Mouse (Mus musculus) erythroblast, embryonic 14.5 days (primary cell): ENCODE results near the gene Tmem40. TPM values are rescaled to one million over a fixed set of nuclear protein-coding genes. Genes with fewer than 3 reads are reported as not detected.

ENCODE experiments used
- H3K27me3 ChIP-seq: 2 replicates; pipeline ENCODE4 v1.6.1; 2012; ENCODE audit warnings: inconsistent platforms; ENCODE audit not compliant: control insufficient read depth
- H3K36me3 ChIP-seq: 2 replicates; pipeline ENCODE4 v1.6.1; 2012; ENCODE audit warnings: mild to moderate bottlenecking, inconsistent platforms; ENCODE audit not compliant: control insufficient read depth
- H3K4me1 ChIP-seq: 2 replicates; pipeline ENCODE4 v1.6.1; 2012; ENCODE audit warnings: inconsistent platforms; ENCODE audit not compliant: control insufficient read depth
- H3K4me3 ChIP-seq: replicated peaks from 2 replicates; pipeline ENCODE3; 2012; ENCODE audit warnings: moderate library complexity, mild to moderate bottlenecking, inconsistent platforms
- H3K9me3 ChIP-seq: 2 replicates; pipeline ENCODE4 v1.6.1; 2012; ENCODE audit warnings: low read length, inconsistent platforms, mixed read lengths; ENCODE audit not compliant: control insufficient read depth
- GATA1 ChIP-seq: IDR thresholded peaks from 2 replicates; pipeline ENCODE4 v1.6.1; 2012; ENCODE audit warnings: low read length, inconsistent platforms, mixed read lengths
- TAL1 ChIP-seq: IDR thresholded peaks from 3 replicates; pipeline ENCODE4 v1.6.1; 2012; ENCODE audit warnings: low read length, inconsistent platforms, mixed read lengths
- polyA plus RNA-seq: library from polyadenylated mRNA; stranded (reverse); fragments of >175 nt; gene quantifications from 2 replicates; pipeline ENCODE4 v1.2.3, GENCODE M21; 2012

Tmem40 gene
- polyA plus RNA-seq, 1 experiment = 5.2 TPM

DNA sequence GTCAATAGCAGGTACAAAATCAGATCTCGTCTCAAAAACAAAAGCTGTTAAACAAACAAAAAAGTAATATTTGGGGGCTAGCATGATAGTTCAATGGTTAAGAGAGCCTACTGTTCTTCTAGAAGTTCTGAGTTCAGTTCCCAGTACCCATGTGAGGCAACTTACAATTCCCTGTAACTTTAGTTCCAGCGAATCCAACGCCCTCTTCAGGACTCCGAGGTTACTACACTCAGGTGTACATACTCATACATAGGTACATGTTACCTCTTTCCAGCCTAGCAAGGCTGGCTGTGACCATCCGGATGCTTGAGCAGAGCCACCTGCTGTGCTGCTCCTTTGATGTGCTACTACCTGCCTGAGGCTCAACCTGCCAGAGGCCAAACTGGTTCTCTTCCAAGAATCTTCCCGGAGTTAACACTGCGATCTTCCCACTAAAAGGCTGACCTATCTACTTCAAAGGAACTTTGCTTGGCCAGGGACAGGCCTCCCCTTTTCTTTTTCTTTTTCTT is 65.4 kb downstream of the Tmem40 start:
- Histone ChIP-seq H3K4me3 (no peak overlapping the region), H3K9me3 (no peaks in the 10 kb centered on the region)
- TF ChIP-seq TAL1 (no peak), GATA1 (no peak)

GRCm38 (mm10) chr6:115695124-115695523 is 67.1 kb downstream of the Tmem40 start:
- H3K27me3 ChIP-seq = no peaks in the 10 kb centered on the region
- no peak overlapping the region for H3K4me3 ChIP-seq
- no peaks in the 10 kb centered on the region for H3K36me3 ChIP-seq
- H3K9me3 ChIP-seq = no peaks in the 10 kb centered on the region
- H3K4me1 ChIP-seq = peaks cover 3% of the 10 kb centered on the region
- TF ChIP-seq TAL1 (no peak), GATA1 (no peak)

More for the DNA sequence above, 65.4 kb downstream of the Tmem40 start:
- H3K36me3 ChIP-seq = no peaks in the 10 kb centered on the region
- H3K4me1 ChIP-seq = peaks cover 3% of the 10 kb centered on the region
- no peaks in the 10 kb centered on the region for H3K27me3 ChIP-seq

DNA sequence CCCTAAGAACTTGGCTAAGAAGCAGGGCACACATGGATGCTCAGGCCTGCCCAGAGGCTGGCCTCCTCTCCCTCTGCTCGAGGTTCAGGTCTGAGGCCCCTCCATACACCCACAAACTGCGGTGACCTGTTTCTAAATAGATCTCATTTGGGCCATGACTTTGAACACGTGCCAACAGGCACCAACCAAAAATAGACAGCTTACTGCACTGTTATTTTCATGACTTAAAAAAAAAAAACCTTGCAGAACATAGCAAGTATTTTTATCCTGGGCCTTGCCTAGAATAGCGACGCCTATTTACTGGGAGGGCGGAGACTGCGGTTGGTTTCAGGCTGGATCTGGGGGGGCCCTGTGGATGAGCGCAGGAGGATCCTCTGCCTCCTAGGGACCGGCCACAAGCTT is 67.8 kb downstream of the Tmem40 start:
- Histone ChIP-seq H3K4me3 (no peak overlapping the region), H3K9me3 (no peaks in the 10 kb centered on the region)
- TF ChIP-seq GATA1 (no peak), TAL1 (no peak)

GRCm38 (mm10) chr6:115692963-115693730 is 69.1 kb downstream of the Tmem40 start:
- Histone ChIP-seq H3K4me1 (peaks cover 5% of the 10 kb centered on the region), H3K4me3 (no peak overlapping the region), H3K36me3 (no peaks in the 10 kb centered on the region), H3K9me3 (no peaks in the 10 kb centered on the region), H3K27me3 (no peaks in the 10 kb centered on the region)
- TF ChIP-seq TAL1 (no peak), GATA1 (no peak)

More for the DNA sequence above, 67.8 kb downstream of the Tmem40 start:
- H3K36me3 ChIP-seq = no peaks in the 10 kb centered on the region
- no peaks in the 10 kb centered on the region for H3K27me3 ChIP-seq
- H3K4me1 ChIP-seq = peaks cover 3% of the 10 kb centered on the region

- H3K4me3 ChIP-seq = no peak overlapping the region
- peaks cover 5% of the 10 kb centered on the region for H3K4me1 ChIP-seq
- no peaks in the 10 kb centered on the region for H3K36me3 ChIP-seq
- no peaks in the 10 kb centered on the region for H3K27me3 ChIP-seq
- H3K9me3 ChIP-seq = no peaks in the 10 kb centered on the region
- TF ChIP-seq TAL1 (no peak), GATA1 (no peak)
These were observed 69.9 kb downstream of the Tmem40 start for GRCm38 (mm10) chr6:115692163-115692950.

- no peak for TF ChIP-seq GATA1
- no peak for TF ChIP-seq TAL1
- no peak overlapping the region for H3K4me3 ChIP-seq
- peaks cover 2% of the 10 kb centered on the region; the same call in 1 of the 2 replicates for H3K9me3 ChIP-seq
- peaks cover 9% of the 10 kb centered on the region for H3K4me1 ChIP-seq
- no peaks in the 10 kb centered on the region for H3K36me3 ChIP-seq
- no peaks in the 10 kb centered on the region for H3K27me3 ChIP-seq
These were observed 72.1 kb downstream of the Tmem40 start for GRCm38 (mm10) chr6:115690105-115690504.

- peaks cover 16% of the 10 kb centered on the region for H3K4me1 ChIP-seq
- no peaks in the 10 kb centered on the region for H3K36me3 ChIP-seq
- H3K4me3 ChIP-seq = no peak overlapping the region
- TF ChIP-seq TAL1 (no peak), GATA1 (no peak)
- peaks cover 2% of the 10 kb centered on the region; the same call in 1 of the 2 replicates for H3K9me3 ChIP-seq
- no peaks in the 10 kb centered on the region for H3K27me3 ChIP-seq
These were observed 73.6 kb downstream of the Tmem40 start for GRCm38 (mm10) chr6:115688589-115688988.

- TF ChIP-seq TAL1 = no peak
- no peak for TF ChIP-seq GATA1
These were observed 74.5 kb downstream of the Tmem40 start for GRCm38 (mm10) chr6:115687753-115688152.

More at GRCm38 (mm10) chr6:115687753-115688152, 74.5 kb downstream of the Tmem40 start:
- Histone ChIP-seq H3K4me1 (peaks cover 16% of the 10 kb centered on the region), H3K9me3 (peaks cover 2% of the 10 kb centered on the region; the same call in 1 of the 2 replicates), H3K36me3 (no peaks in the 10 kb centered on the region), H3K27me3 (no peaks in the 10 kb centered on the region), H3K4me3 (no peak overlapping the region)
